Mouse (Mus musculus) liver, embryonic 11.5 days (tissue): Measurements from ENCODE around the gene Tmem40. TPM values are rescaled to one million over a fixed set of nuclear protein-coding genes. Genes with fewer than 3 reads are reported as not detected.

ENCODE experiments used
- ATAC-seq: fragments of 200-750 bp; cut with Nextera tagmentation; replicated peaks from 2 replicates; pipeline ENCODE4 v1.8.0; 2017; ENCODE audit warnings: moderate number of reproducible peaks, mild to moderate bottlenecking, moderate TSS enrichment, moderate library complexity; ENCODE audit not compliant: low FRiP score
- DNase-seq: peaks from one replicate; pipeline ENCODE4 v3.0.0-alpha.2; 2017; ENCODE audit warnings: low spot score
- H3K27ac ChIP-seq: fragments of 300-500 bp; sonication (generic); 2 replicates; pipeline ENCODE4 v1.5.1; 2014; ENCODE audit warnings: mild to moderate bottlenecking, low read depth, low read length, control low read depth
- H3K27me3 ChIP-seq: fragments of 300-500 bp; sonication (generic); replicated peaks from 2 replicates; pipeline ENCODE4 v1.6.1; 2014; ENCODE audit warnings: low read length, mixed read lengths; ENCODE audit not compliant: control insufficient read depth, insufficient read depth
- H3K36me3 ChIP-seq: fragments of 300-500 bp; sonication (generic); 2 replicates; pipeline ENCODE4 v1.6.1; 2014; ENCODE audit warnings: mild to moderate bottlenecking, low read length, moderate library complexity, mixed read lengths; ENCODE audit not compliant: control insufficient read depth, insufficient read depth
- H3K4me1 ChIP-seq: fragments of 300-500 bp; sonication (generic); replicated peaks from 2 replicates; pipeline ENCODE4 v1.6.1; 2014; ENCODE audit warnings: low read length, mixed read lengths; ENCODE audit not compliant: control insufficient read depth, insufficient read depth
- H3K4me2 ChIP-seq: fragments of 300-500 bp; sonication (generic); 2 replicates; pipeline ENCODE4 v1.6.1; 2014; ENCODE audit warnings: mild to moderate bottlenecking, control low read depth, moderate library complexity
- H3K4me3 ChIP-seq: fragments of 300-500 bp; sonication (generic); 2 replicates; pipeline ENCODE4 v1.5.1; 2014; ENCODE audit warnings: low read depth, low read length, control low read depth
- H3K9ac ChIP-seq: fragments of 300-500 bp; sonication (generic); 2 replicates; pipeline ENCODE4 v1.6.1; 2014; ENCODE audit warnings: low read depth, low read length, control low read depth
- H3K9me3 ChIP-seq: fragments of 300-500 bp; sonication (generic); 2 replicates; pipeline ENCODE4 v1.6.1; 2016; ENCODE audit warnings: low read length, inconsistent platforms, mixed read lengths; ENCODE audit not compliant: control insufficient read depth
- WGBS: fragments of 180-500 bp; shearing (Covaris S2); extraction: QIAGEN DNeasy Blood & Tissue Kit; methylation state at CpG from one replicate; pipeline ENCODE4 v1.1.7; 2014; 5-methylcytosine and 5-hydroxymethylcytosine counted together
- polyA plus RNA-seq: library from polyadenylated mRNA; unstranded; fragments of >200 nt; fragmentation: Nextera tagmentation; extraction: Ambion mirVana; gene quantifications from 2 replicates; pipeline ENCODE4 v1.2.1, GENCODE M21; 2014

Tmem40 gene
- polyA plus RNA-seq, 1 experiment from 2014 or later = 32.5 TPM

DNA sequence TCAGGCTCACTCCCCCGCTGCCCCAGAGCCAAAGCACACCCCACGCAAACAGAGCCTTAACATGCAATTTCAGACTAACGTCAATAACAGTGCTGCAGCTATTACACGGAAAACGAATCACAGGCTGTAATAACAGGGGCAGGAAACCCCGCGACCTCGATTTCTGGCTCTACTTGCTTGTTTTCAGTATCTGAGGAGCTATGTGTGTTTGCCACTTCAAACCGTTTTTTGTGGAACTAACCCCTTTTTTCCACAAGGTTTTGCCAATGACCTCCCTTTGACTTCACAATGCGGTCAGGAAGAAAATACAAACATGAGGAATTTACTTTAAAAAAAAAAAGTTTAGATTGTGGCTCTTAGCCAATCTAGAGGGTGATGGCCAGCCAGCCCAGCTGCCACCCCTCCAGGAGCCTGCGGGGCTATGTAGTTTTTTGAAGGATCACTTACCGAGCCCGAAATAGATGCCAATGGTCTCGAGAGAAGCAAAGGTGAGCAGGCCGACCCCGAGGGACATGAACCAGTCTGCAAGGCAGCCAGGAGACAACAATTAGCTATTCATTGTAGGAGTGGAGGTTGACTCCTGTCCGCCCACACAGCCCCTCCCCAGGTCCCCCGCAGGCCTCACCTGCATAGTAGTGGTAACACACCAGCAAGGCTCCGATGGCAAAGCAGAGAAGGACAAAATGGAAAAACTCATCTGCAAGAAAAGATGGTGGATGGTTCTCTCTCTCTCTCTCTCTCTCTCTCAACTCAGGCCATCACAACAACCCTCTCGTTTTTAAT, 31.5 kb downstream of the Tmem40 start:
- no peaks in the 10 kb centered on the region for H3K36me3 ChIP-seq
- no peak for DNase-seq
- H3K4me2 ChIP-seq = no peak overlapping the region
- H3K4me3 ChIP-seq = no peak overlapping the region
- H3K4me1 ChIP-seq = no peaks in the 10 kb centered on the region
- no peak for ATAC-seq
- 73% methylated on average over 20 of the region's 20 CpGs for WGBS
- peaks cover 5% of the 10 kb centered on the region; the same call in 1 of the 2 replicates for H3K9me3 ChIP-seq
- H3K27me3 ChIP-seq = no peaks in the 10 kb centered on the region
- no peak overlapping the region for H3K9ac ChIP-seq
- no peak overlapping the region for H3K27ac ChIP-seq

DNA sequence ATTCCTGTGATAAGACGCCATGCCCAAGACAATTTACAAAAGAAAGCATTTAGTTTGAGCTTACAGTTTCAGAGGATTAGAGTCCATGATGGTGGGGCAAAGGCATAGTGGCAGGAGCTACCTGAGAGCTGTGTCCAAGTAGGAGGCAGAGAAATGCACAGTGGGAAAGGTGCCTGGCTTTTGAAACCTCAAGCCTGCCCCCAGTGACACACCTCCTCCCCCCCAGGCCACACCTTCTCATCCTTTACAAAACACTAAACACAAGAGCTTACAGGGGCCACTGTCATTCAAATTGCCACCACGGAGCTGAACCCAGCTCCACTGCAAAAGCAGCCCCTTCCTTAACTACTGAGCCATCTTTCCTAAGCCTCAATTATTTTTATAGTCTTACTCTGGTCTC, 34.6 kb downstream of the Tmem40 start:
- Histone ChIP-seq H3K9ac (no peak overlapping the region), H3K36me3 (no peaks in the 10 kb centered on the region), H3K27me3 (no peaks in the 10 kb centered on the region), H3K27ac (no peak overlapping the region), H3K4me1 (no peaks in the 10 kb centered on the region), H3K4me3 (no peak overlapping the region), H3K9me3 (peaks cover 5% of the 10 kb centered on the region; the same call in 1 of the 2 replicates), H3K4me2 (no peak overlapping the region)
- DNase-seq = no peak
- 78% methylated on average over 2 of the region's 2 CpGs for WGBS
- ATAC-seq = no peak

DNA sequence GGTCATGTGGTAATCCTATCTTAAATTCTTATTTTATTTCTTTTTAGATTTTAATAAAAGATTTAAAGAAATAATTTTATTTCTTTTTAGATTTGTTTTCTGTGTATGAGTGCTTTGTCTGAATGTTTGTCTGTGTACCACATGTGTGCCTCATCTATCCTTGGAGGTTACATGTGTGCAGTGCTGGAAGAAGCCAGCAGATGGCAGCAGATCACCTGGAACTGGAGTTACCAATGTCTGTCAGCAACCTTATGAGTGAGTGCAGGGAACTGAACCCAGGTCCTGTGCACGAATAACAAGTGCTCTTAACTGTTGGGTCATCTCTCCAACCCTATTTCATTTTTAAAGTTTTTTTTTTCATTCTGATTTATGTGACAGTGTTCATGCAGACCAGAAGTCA, 35.1 kb downstream of the Tmem40 start:
- Histone ChIP-seq H3K27me3 (no peaks in the 10 kb centered on the region), H3K36me3 (no peaks in the 10 kb centered on the region), H3K9me3 (peaks cover 5% of the 10 kb centered on the region; the same call in 1 of the 2 replicates), H3K9ac (no peak overlapping the region), H3K4me2 (no peak overlapping the region), H3K27ac (no peak overlapping the region), H3K4me3 (no peak overlapping the region), H3K4me1 (no peaks in the 10 kb centered on the region)
- ATAC-seq = 0 out of 2 replicates have a peak, but pooled peaks have one; percentile 24
- no peak for DNase-seq
- 76% methylated on average over 1 of the region's 1 CpGs for WGBS

DNA sequence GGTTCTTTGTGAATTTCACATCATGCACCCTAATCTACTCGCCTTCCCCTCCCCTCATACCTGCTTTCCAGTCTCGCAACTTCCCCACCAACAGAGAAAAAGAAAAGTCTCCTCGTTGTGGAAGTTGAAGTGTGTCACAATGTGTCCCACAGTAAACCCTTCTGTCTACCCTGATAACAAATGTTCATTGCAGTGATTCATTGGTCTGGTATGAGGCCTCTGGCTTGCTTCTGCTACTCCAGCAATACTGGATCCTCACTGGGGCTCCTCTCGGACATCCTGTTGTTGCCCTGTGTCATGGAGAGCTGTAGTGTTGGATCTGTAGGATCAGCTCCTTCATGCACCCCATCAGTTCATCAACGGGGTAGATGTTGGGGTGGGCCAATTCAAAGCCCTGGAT, 40.0 kb downstream of the Tmem40 start:
- DNase-seq = no peak
- Histone ChIP-seq H3K36me3 (no peaks in the 10 kb centered on the region), H3K4me3 (no peak overlapping the region), H3K4me1 (peaks cover 9% of the 10 kb centered on the region), H3K27me3 (no peaks in the 10 kb centered on the region), H3K27ac (no peak overlapping the region), H3K9ac (no peak overlapping the region), H3K4me2 (no peak overlapping the region), H3K9me3 (peaks cover 2% of the 10 kb centered on the region; the same call in 1 of the 2 replicates)
- no peak for ATAC-seq
- WGBS = 65% methylated on average over 5 of the region's 5 CpGs

DNA sequence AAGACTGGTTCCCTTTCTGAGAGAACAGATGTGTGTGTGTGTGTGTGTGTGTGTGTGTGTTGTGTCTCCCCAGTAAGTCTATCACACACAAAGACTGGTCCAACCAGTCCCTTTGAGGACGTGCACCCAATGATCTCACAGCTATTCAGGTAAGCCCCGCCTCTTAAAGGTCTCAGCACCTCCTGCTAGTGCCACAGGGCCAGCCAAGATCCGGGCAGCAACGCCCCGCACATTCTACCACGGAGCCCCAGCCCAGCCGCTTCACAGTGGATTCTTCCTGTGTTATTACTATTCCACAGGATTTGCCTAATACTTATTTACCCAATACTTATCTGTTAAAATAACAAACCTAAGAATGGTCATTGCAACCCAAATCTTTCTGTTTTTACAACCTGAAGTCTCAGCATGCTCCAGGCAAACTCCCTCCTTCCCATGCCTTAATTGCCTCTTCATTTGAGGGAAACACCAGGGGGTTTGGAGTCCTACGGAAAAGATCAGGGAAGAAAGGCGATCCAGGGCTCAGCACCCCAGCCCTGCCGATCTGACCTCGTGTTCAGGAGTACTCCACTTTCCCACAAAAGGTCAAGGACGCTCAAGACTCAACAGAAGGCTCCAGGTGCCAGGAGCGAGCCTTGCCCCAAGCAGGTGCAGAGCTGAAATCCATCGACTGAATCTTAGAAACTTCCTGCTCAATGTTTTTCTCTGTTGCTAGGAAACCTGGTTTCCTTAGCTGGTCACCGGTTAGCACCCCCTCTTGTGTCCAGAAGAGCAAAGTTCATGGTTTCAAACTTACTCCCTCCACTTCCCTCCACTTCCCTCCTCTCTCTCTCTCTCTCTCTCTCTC, 44.3 kb downstream of the Tmem40 start:
- Histone ChIP-seq H3K9ac (peak overlapping the region; percentile 64), H3K27ac (no peak overlapping the region; the same call in 1 of the 2 replicates), H3K9me3 (no peaks in the 10 kb centered on the region), H3K36me3 (no peaks in the 10 kb centered on the region), H3K4me2 (peak overlapping the region; percentile 86), H3K27me3 (no peaks in the 10 kb centered on the region), H3K4me3 (peak overlapping the region; percentile 45), H3K4me1 (peaks cover 11% of the 10 kb centered on the region)
- ATAC-seq (peak; percentile 94), DNase-seq (peak; percentile 52)
- WGBS = 1% methylated on average over 15 of the region's 15 CpGs

DNA sequence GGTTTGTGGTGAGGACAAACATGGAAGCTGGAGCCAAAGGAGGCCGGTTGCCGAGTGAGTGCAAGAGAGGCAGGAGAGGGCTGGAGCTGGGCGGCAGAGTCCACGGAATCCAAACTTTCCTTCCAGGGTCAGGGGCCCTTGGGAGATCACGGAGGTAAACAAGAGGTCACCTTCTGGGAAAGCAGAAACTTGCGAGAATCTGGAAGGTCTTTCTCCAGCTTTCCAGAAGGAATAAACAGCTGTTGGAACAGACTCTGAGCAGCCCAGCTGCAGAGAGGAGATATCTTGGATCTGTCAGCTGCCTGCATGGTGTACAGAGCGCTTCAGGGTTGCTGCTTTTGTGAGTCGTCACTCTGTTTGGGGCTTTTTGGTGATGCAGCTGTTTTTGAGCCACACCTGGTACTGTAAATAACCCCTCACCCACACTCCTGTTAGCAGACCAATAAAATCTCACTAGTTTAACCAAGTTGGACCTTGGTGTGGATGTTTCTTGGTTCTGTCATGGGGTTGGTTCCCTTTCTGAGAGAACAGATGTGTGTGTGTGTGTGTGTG, 45.0 kb downstream of the Tmem40 start:
- Histone ChIP-seq H3K4me1 (peaks cover 11% of the 10 kb centered on the region), H3K27ac (no peak overlapping the region), H3K9me3 (no peaks in the 10 kb centered on the region), H3K27me3 (no peaks in the 10 kb centered on the region), H3K4me2 (peak overlapping the region; percentile 86), H3K4me3 (peak overlapping the region; percentile 45), H3K9ac (peak overlapping the region; percentile 22; the same call in 1 of the 2 replicates), H3K36me3 (no peaks in the 10 kb centered on the region)
- WGBS = 31% methylated on average over 8 of the region's 8 CpGs
- ATAC-seq = peak; percentile 70
- no peak for DNase-seq

DNA sequence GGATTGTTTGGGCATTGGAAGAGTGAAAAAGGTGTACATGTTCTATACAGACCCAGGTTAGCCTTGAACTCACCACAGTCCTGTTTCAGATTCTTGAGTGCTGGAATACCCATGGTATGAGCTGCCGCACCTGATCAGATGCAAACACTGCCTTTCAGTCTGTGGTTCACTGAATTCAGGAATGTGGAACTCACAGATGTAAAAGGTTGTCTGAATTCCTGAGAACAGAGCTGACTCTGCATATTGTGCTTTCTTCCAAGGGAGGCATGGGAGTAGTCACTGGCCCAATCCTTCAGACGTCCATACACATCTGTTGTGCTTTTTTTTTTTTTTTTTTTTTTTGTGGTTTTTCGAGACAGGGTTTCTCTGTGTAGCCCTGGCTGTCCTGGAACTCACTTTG, 50.9 kb downstream of the Tmem40 start:
- no peak for DNase-seq
- H3K36me3 ChIP-seq = no peaks in the 10 kb centered on the region
- H3K9me3 ChIP-seq = no peaks in the 10 kb centered on the region
- H3K27me3 ChIP-seq = no peaks in the 10 kb centered on the region
- no peak overlapping the region for H3K27ac ChIP-seq
- no peak for ATAC-seq
- no peak overlapping the region for H3K4me2 ChIP-seq
- 69% methylated on average over 2 of the region's 3 CpGs for WGBS
- no peak overlapping the region for H3K4me3 ChIP-seq
- H3K9ac ChIP-seq = no peak overlapping the region
- H3K4me1 ChIP-seq = no peaks in the 10 kb centered on the region

DNA sequence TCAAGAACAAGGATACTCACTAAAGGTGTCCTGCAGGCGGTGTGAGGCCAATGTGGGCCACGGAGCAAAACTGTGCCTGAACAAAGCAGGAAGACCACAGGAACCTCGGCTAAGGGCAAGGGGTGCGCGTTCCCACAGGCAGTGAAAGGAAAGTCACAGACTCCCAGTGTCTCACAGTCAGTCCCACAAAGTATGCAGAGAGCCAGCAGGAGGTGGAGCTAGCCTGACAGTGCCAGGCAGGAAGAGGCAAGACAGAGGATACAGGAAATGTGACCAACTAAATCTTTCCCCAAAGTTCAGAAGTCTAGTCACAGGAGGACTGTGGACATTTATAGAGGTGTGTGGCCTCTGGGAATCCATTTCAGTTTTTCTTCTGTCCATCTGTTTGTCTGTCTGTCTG, 59.3 kb downstream of the Tmem40 start:
- H3K4me2 ChIP-seq = no peak overlapping the region
- no peak for DNase-seq

More for the DNA sequence above, 59.3 kb downstream of the Tmem40 start:
- 56% methylated on average over 5 of the region's 5 CpGs for WGBS
- Histone ChIP-seq H3K27me3 (no peaks in the 10 kb centered on the region), H3K27ac (no peak overlapping the region), H3K9me3 (no peaks in the 10 kb centered on the region), H3K4me1 (no peaks in the 10 kb centered on the region), H3K36me3 (no peaks in the 10 kb centered on the region), H3K9ac (no peak overlapping the region), H3K4me3 (no peak overlapping the region)
- no peak for ATAC-seq
